Mouse (Mus musculus) heart, adult 2 months (tissue): ENCODE measurements around the gene Nudt1. TPM values are rescaled to one million over a fixed set of nuclear protein-coding genes. Genes with fewer than 3 reads are reported as not detected.
A peak's percentile ranks its signal among the peaks of the same experiment; 100 is the strongest.

Source experiments
- DNase-seq, 2 experiments: peaks; one replicate each; pipeline ENCODE4 v3.0.0; 2021
- H3K27ac ChIP-seq: fragments of 200-600 bp; 2 replicates; pipeline ENCODE4 v1.8.1; 2022
- H3K27me3 ChIP-seq: fragments of 200-500 bp; 2 replicates; pipeline ENCODE4 v1.6.1; 2012; ENCODE audit warnings: mild to moderate bottlenecking, low read length, inconsistent platforms, mixed read lengths; ENCODE audit not compliant: control insufficient read depth, insufficient read depth
- H3K36me3 ChIP-seq: fragments of 200-500 bp; 2 replicates; pipeline ENCODE4 v1.6.1; 2012; ENCODE audit warnings: low read length, inconsistent platforms; ENCODE audit not compliant: control insufficient read depth, insufficient read depth
- H3K4me1 ChIP-seq: fragments of 200-500 bp; 2 replicates; pipeline ENCODE4 v1.6.1; 2011; ENCODE audit warnings: low read length; ENCODE audit not compliant: control insufficient read depth, insufficient read depth
- H3K4me3 ChIP-seq: fragments of 200-600 bp; 2 replicates; pipeline ENCODE4 v1.8.1; 2022
- H3K79me2 ChIP-seq: fragments of 200-500 bp; replicated peaks from 2 replicates; pipeline ENCODE4 v1.6.1; 2012; ENCODE audit warnings: mild to moderate bottlenecking, inconsistent platforms, low read length, moderate library complexity, mixed read lengths; ENCODE audit not compliant: control insufficient read depth, insufficient read depth
- H3K9ac ChIP-seq: fragments of 200-500 bp; 2 replicates; pipeline ENCODE4 v1.6.1; 2012; ENCODE audit warnings: low read depth, mild to moderate bottlenecking, control low read depth, inconsistent platforms, low read length, mixed read lengths
- CTCF ChIP-seq: fragments of 200-600 bp; IDR thresholded peaks from 2 replicates; pipeline ENCODE4 v1.8.1; 2022; ENCODE audit warnings: antibody characterized with exemption, mild to moderate bottlenecking, moderate library complexity
- EP300 ChIP-seq: fragments of 200-500 bp; IDR thresholded peaks from 2 replicates; pipeline ENCODE4 v1.6.1; 2011; ENCODE audit warnings: low read depth, low read length, control low read depth; ENCODE audit not compliant: insufficient read depth
- POLR2A ChIP-seq: fragments of 200-500 bp; IDR thresholded peaks from 2 replicates; pipeline ENCODE4 v1.6.1; 2011; ENCODE audit warnings: mild to moderate bottlenecking, low read depth, low read length, control low read depth; ENCODE audit not compliant: insufficient read depth
- WGBS: fragments of 180-500 bp; shearing (Covaris S2); methylation state at CpG from one replicate; pipeline ENCODE4 v1.1.7; 2018; 5-methylcytosine and 5-hydroxymethylcytosine counted together
- intact Hi-C: fragments of 180-260 bp; cut with DNase I; formaldehyde crosslinking; loops from one replicate; pipeline ENCODE4 v1.15.1; 2025
- polyA plus RNA-seq: library from polyadenylated mRNA; depleted of rRNA; stranded (reverse); fragments of >200 nt; gene quantifications from 2 replicates; pipeline ENCODE4 v1.2.3, GENCODE M21; 2012
- total RNA-seq, 2 experiments: library from RNA; stranded (reverse); gene quantifications; 2 replicates each; pipeline ENCODE4 v1.2.3; 2021

Nudt1 gene
- total and polyA plus RNA-seq, 3 experiments: 6.5 to 10.0 (median 8.7) TPM

- Histone ChIP-seq H3K79me2 (peaks cover 3% of the 10 kb centered on the region; the same call in 1 of the 2 replicates), H3K27ac (peak overlapping the region; percentile 45; the same call in 1 of the 2 replicates), H3K4me3 (no peak overlapping the region), H3K9ac (no peak overlapping the region), H3K27me3 (no peaks in the 10 kb centered on the region), H3K36me3 (no peaks in the 10 kb centered on the region), H3K4me1 (peaks cover 8% of the 10 kb centered on the region)
- WGBS: 33% methylated on average over 6 of the region's 6 CpGs
- DNase-seq: peak; percentile 47 to 57
- TF ChIP-seq EP300 (no peak), CTCF (no peak), POLR2A (no peak)
- intact Hi-C loops: no loop called here
These were observed 49.2 kb downstream of the Nudt1 start for GRCm38 (mm10) chr5:140370446-140371254.

DNA sequence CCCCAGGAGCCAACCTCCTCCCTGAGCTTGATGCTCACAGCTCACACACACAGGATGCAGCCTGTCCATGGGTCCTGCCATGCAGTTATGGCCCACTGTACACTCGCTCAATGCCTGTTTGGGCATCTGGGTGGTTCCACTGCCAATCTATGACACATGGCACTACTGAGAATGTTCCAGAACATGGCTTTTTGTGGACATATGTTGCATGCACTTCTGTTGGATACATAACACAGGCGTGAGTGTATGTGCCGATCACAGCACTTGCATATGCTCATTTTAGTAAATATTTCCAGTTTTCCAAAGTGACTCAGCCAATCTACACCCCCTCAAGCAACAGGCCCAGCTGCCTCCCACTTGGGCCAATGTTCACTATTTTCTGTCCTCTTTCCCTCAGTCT, 50.2 kb downstream of the Nudt1 start:
- no peaks in the 10 kb centered on the region for H3K27me3 ChIP-seq
- H3K36me3 ChIP-seq: no peaks in the 10 kb centered on the region
- no peak overlapping the region for H3K4me3 ChIP-seq
- H3K4me1 ChIP-seq: peaks cover 8% of the 10 kb centered on the region
- no peak for DNase-seq
- no peak overlapping the region; the same call in 1 of the 2 replicates for H3K27ac ChIP-seq
- H3K79me2 ChIP-seq: peaks cover 3% of the 10 kb centered on the region; the same call in 1 of the 2 replicates
- intact Hi-C loops: no loop called here
- 91% methylated on average over 3 of the region's 3 CpGs for WGBS
- TF ChIP-seq EP300 (no peak), CTCF (no peak), POLR2A (no peak)
- H3K9ac ChIP-seq: no peak overlapping the region

GRCm38 (mm10) chr5:140373711-140374110, 52.3 kb downstream of the Nudt1 start:
- H3K4me3 ChIP-seq: no peak overlapping the region
- WGBS: 54% methylated on average over 2 of the region's 2 CpGs
- intact Hi-C loops: no loop called here
- H3K27me3 ChIP-seq: no peaks in the 10 kb centered on the region
- TF ChIP-seq EP300 (no peak), CTCF (no peak), POLR2A (no peak)
- no peak overlapping the region for H3K27ac ChIP-seq
- peaks cover 2% of the 10 kb centered on the region; the same call in 1 of the 2 replicates for H3K79me2 ChIP-seq
- H3K36me3 ChIP-seq: no peaks in the 10 kb centered on the region
- no peak for DNase-seq
- peaks cover 8% of the 10 kb centered on the region for H3K4me1 ChIP-seq
- no peak overlapping the region for H3K9ac ChIP-seq

- Histone ChIP-seq H3K27me3 (no peaks in the 10 kb centered on the region), H3K36me3 (no peaks in the 10 kb centered on the region), H3K4me3 (no peak overlapping the region), H3K4me1 (peaks cover 8% of the 10 kb centered on the region), H3K9ac (no peak overlapping the region; the same call in 1 of the 2 replicates), H3K79me2 (peaks cover 2% of the 10 kb centered on the region; the same call in 1 of the 2 replicates), H3K27ac (no peak overlapping the region)
- no peak for TF ChIP-seq POLR2A
- TF ChIP-seq EP300: no peak
- no peak for TF ChIP-seq CTCF
- DNase-seq: no peak
- 46% methylated on average over 3 of the region's 3 CpGs for WGBS
- intact Hi-C loops: no loop called here
These were observed 52.8 kb downstream of the Nudt1 start for GRCm38 (mm10) chr5:140374226-140374625.

DNA sequence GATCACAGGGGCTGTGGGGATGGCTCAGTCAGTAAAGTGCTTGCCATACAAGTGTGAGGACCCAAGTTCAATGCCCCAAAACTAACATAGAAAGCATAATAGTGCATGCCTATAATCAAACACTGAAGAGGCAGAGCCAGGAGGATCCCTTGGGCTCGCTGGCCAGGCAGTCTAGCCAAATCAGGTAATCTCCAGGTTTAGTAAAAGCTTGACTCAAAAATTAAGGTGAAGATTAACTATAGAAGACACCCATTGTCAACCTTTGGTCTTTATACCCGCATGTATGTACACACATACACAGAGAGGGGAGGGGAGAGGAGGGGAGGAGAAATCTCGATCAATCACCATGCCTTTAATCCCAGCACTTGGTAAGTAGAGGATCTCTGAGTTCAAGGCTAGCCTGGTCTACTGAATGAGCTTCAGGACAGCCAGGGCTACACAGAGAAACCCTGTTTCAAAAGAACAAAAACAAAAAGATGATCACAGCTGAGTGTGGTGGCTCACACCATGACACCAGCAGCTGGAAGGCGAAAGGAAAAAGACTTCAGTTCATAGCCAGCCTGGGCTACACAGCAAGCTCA, 53.9 kb downstream of the Nudt1 start:
- Histone ChIP-seq H3K27me3 (no peaks in the 10 kb centered on the region), H3K27ac (no peak overlapping the region), H3K4me3 (no peak overlapping the region), H3K79me2 (peaks cover 2% of the 10 kb centered on the region; the same call in 1 of the 2 replicates), H3K9ac (no peak overlapping the region), H3K36me3 (no peaks in the 10 kb centered on the region), H3K4me1 (peaks cover 9% of the 10 kb centered on the region)
- intact Hi-C loops: no loop called here
- 94% methylated on average over 4 of the region's 4 CpGs for WGBS
- no peak for DNase-seq
- TF ChIP-seq EP300 (no peak), CTCF (no peak), POLR2A (no peak)

DNA sequence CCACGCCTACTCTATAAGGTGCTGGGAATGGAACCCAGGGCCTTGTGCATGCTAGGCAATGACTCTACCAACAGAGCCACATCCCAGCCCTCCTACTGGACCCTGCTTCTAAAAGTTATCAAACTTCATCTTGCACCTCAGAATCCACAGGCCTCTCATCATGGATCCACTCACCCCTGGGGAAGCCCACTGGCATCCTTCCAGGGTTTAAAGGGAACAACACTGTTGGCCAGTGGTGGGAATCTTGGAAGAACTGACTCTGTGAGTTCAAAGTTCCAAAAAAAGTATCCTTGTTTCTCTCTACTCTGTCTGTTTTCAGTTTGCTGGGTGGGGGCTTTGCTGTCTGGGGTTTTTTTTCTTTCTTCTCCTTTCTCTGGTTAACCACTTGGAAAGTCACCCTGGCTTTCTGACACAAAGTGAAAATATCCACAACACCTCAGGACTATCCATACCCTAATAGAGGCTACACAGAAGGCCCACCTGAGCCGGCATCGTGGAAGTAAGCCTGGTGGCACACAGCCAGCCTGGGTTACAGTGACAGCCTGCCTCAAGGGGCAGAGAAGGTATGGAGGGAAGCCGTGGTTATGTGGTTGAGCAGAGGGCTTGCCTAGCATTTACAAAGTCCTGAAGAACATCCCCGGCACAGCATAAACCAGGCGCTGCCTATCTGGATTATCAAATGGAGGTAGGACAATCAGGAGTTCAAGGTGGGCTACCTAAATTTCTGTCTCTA, 56.8 kb downstream of the Nudt1 start:
- Histone ChIP-seq H3K36me3 (no peaks in the 10 kb centered on the region), H3K27ac (no peak overlapping the region), H3K9ac (no peak overlapping the region), H3K4me1 (peaks cover 1% of the 10 kb centered on the region), H3K79me2 (peaks cover 2% of the 10 kb centered on the region; the same call in 1 of the 2 replicates), H3K27me3 (no peaks in the 10 kb centered on the region), H3K4me3 (no peak overlapping the region)
- DNase-seq: no peak
- TF ChIP-seq EP300: no peak
- 81% methylated on average over 6 of the region's 6 CpGs for WGBS
- intact Hi-C loops: no loop called here
